Mouse (Mus musculus) urinary bladder, postnatal 36 days (tissue): ENCODE results near the gene Six4.
A peak's percentile ranks its signal among the peaks of the same experiment; 100 is the strongest.
"Not testable (repeated sequence)": the region's sequence is repeated elsewhere in the genome, so short reads cannot be mapped to it uniquely, and the experiment has no call there.

Source experiments
- DNase-seq, 2 experiments: peaks; one replicate each; pipeline ENCODE4 v3.0.0; 2022; ENCODE audit warnings: low spot score in 2 of 2, mixed read lengths in 1 of 2

Six4 gene

GRCm38 (mm10) chr12:73113196-73113595, at the start of gene Six4:
Six4 (minus strand) TSS chr12:73113456.
- peak; percentile 72 to 84 for DNase-seq

- peak; percentile 23 to 34 for DNase-seq
These were observed 49.3 kb upstream of the Six4 start for GRCm38 (mm10) chr12:73162408-73163181.

DNA sequence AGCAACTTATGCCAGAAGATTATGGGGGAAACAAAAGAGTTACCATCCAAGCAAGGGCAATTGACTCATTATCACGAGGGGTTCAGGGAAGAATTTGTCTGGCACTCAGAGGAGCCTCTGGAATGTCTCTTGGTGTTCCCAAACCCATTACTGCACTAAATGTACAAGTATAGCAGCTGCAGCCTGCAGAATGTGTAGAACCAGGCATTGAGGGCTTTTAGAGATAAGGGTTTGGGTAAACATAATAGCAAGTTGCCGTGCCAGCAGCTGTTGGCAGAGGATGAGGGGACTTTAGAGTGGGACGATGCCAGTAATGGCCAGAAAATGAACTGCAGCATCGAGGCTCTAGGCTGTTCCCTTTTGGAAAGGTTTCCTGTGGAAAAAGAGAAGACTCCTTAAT, 47.1 kb upstream of the Six4 start:
- peak in 1 of 2 experiments; percentile 19 for DNase-seq

GRCm38 (mm10) chr12:73154150-73154549, 40.9 kb upstream of the Six4 start:
- no peak for DNase-seq

DNA sequence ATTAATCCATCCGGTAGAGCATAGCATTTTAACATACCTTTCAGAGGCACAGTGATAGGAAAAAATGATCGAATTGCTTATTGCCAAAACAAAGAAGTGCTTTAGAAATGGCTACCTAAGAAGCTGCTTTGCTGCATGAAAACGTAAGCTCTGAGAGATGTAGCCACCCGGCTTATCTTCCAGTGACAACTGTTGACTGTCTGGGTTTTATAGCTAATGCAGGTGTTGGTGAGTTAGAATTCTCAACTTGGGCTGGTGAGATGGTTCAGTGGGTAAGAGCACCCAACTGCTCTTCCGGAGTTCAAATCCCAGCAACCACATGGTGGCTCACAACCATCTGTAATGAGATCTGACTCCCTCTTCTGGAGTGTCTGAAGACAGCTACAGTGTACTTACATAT, 37.8 kb upstream of the Six4 start:
- DNase-seq = not testable (repeated sequence)

DNA sequence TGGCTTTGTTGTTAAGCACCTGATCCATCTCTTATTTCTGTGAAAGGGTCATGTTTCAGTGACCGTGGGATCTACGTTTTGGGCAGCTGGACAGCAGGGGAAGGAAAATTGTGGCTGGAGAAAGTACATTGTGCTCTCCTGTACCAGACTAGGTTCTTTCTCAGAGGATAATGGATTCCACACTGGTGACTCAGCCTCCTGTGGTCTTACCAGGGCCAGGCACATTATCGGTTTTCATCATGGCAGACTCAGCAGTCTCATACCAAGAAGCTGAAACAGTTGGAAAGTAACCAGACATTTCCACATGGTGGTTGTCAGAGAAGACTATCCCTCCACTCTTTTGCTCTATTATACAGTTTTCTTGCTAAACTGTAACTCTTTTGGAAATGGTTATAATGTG, 34.0 kb upstream of the Six4 start:
- peak in 1 of 2 experiments; percentile 20 for DNase-seq

DNA sequence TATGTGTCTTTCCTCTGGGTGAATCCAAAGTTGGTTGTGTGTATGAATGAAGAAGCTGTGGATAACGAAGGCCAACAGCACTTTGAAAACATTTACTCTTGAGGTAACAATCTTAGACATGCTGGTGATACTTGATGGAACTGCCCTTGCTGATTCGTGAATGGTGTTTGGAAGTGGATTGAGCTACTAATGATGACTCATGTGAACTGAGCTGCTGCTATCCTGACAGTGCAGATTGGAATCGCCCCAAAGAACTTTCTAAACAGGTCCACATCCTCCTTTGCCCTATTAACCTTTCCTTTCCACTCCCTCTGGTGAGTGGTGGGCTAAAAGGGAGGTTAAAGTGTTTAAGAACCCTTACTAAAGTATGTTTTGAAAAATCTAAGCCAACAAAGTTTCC, 27.5 kb upstream of the Six4 start:
- DNase-seq = no peak

- DNase-seq = no peak
These were observed 12.0 kb upstream of the Six4 start for GRCm38 (mm10) chr12:73125250-73125649.

GRCm38 (mm10) chr12:73123093-73124041, 10.1 kb upstream of the Six4 start, which contains the start of gene Mnat1:
Mnat1 (plus strand) TSS chr12:73123717.
- DNase-seq = peak; percentile 76 to 79

GRCm38 (mm10) chr12:73112326-73113087, 749 bp downstream of the Six4 start:
- DNase-seq = peak; percentile 35 to 43

GRCm38 (mm10) chr12:73111561-73112325, 1.5 kb downstream of the Six4 start:
- peak; percentile 30 to 34 for DNase-seq

- DNase-seq = peak; percentile 28 to 37
These were observed 2.7 kb downstream of the Six4 start for GRCm38 (mm10) chr12:73110431-73111111.

DNA sequence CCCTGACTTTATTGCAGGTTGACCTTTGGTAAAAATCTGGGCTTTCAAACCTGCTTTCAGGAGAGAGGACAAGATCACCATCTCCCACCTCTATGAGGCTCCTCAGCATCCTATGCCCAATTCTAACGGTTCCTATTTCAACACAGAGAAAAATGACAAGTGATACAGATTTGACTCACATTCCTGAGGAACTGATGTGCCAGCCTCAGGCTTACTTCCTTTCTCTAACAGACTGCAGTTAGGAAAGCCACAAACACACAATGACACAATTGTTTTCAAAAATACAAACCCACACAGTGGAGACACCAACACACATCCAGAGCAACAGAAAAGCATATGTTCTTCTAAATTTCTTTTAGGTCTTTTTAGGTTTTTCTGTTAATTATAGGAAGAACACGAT, 5.4 kb downstream of the Six4 start:
- no peak for DNase-seq

DNA sequence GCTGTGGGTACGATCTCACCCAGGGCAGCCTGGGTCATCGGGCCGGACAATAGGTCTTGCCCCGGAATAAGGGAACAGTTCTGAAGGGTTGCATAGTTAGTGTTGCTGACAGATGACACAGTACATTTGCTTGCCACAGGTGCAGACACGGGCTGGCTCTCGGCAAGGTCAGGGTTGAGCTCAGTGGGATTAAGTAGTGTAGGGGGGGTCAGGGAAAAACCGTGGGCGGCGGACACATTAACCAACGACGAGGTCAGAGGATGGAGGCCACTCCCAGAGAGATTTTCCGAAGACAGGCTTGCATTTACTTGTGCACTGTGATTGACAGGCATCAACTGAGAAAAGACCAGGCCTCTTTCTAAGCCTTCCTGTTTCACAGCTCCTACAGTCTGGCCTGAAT, 9.5 kb downstream of the Six4 start:
- no peak for DNase-seq

- DNase-seq = no peak
These were observed 14.7 kb downstream of the Six4 start for GRCm38 (mm10) chr12:73098593-73098992.

DNA sequence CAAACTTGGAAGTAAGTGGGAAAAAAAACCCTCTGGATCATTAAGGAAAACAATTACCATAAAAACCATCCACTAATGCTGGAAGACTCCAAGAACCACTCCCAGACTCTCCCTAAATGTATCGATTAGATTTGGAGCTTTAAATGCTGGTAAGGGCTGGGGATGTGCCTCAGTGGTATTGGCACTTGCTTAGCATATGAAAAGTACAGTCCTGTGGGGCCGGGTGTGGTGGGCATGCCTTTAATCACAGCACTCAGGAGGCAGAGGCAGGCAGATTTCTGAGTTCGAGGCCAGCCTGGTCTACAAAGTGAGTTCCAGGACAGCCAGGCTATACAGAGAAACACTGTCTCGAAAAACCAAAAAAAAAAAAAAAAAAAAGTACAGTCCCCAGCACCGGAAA, 17.1 kb downstream of the Six4 start:
- DNase-seq = not testable (repeated sequence)

- DNase-seq = no peak
These were observed 18.7 kb downstream of the Six4 start for GRCm38 (mm10) chr12:73094605-73095004.

- no peak for DNase-seq
These were observed 19.1 kb downstream of the Six4 start for GRCm38 (mm10) chr12:73094189-73094588.

GRCm38 (mm10) chr12:73090672-73091335, 22.5 kb downstream of the Six4 start:
- no peak for DNase-seq

DNA sequence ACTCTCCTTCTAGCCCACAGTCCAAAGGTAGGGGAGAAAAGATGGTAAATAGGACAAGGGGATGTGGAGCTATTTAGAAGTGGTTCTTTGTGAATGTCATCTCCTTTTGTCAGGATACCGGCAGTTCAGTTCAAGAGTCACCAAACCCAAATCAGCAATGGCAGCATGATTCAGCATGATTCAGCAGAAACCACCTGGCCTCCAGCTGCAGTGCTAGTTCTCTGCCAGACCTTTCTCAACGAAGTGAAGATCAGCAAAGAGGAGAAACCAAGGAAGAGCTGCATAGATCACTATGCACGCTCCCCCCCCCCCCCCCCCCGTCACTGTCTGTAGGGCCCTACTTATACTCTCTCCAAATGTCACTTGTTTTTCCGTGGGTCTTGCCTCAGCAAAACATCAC, 24.3 kb downstream of the Six4 start:
- no peak for DNase-seq
